Mouse (Mus musculus): Measurements from ENCODE around the gene Tyms. TPM values are rescaled to one million over a fixed set of nuclear protein-coding genes. Genes with fewer than 3 reads are reported as not detected.
A peak's percentile ranks its signal among the peaks of the same experiment; 100 is the strongest.

The Tyms gene
- polyA plus RNA-seq, 1 experiment from 2014 or later, result 101 TPM

DNA sequence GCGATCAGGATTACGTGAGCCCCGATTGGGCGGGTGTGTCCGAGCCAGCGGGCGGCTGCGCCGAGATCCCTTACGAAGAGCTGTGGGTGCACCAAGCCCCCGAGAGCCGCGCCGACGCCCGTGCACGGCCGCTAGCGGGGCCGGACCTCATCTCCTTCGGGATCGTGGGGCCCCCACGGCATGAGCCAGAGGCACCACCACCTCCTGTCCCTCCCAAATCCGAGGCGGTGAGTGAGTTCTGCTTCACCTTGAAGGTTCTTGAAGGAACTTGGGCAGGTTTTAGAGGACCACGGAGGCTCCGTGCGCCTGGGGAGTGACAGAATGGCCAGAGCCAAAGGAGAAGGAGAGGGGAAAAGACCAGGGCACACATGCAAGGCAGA is 41.3 kb upstream of the Tyms start:
- Histone ChIP-seq H3K27me3 (ENCODE audit: insufficient read depth, low read length) (peaks cover 31% of the 10 kb centered on the region), H3K9ac (replicated peaks) (peak overlapping the region; percentile 30; the same call in 1 of the 2 replicates)

GRCm38 (mm10) chr5:30113881-30114760 is 40.7 kb upstream of the Tyms start:
- Histone ChIP-seq H3K27me3 (ENCODE audit: insufficient read depth, low read length) (peaks cover 31% of the 10 kb centered on the region), H3K4me3 (ENCODE audit: low read depth, low read length) (peak overlapping the region; percentile 44), H3K9ac (replicated peaks) (peak overlapping the region; percentile 38; the same call in 1 of the 2 replicates), H3K9me3 (ENCODE audit: low read length) (no peaks in the 10 kb centered on the region), H3K4me2 (ENCODE audit: low read depth, low read length) (peak overlapping the region; percentile 81), H3K36me3 (replicated peaks; ENCODE audit: insufficient read depth, low read length) (peaks cover 12% of the 10 kb centered on the region), H3K4me1 (ENCODE audit: insufficient read depth) (peaks cover 26% of the 10 kb centered on the region), H3K27ac (ENCODE audit: low read depth) (no peak overlapping the region)
- WGBS (ENCODE audit: insufficient replicate concordance), result 1% methylated on average over 77 of the region's 103 CpGs
- peak; percentile 42 for ATAC-seq
- DNase-seq, result peak; percentile 77
- no peak for TF ChIP-seq EP300 (IDR thresholded peaks at IDR 0.05; ENCODE audit: low read depth)
- peak; percentile 63 for TF ChIP-seq CTCF (IDR thresholded peaks at IDR 0.05; ENCODE audit: low read depth)

More for the DNA sequence above, 41.3 kb upstream of the Tyms start:
- under 1% methylated on average over 28 of the region's 28 CpGs for WGBS (ENCODE audit: insufficient replicate concordance)
- Histone ChIP-seq H3K4me3 (ENCODE audit: low read depth, low read length) (peak overlapping the region; percentile 44), H3K36me3 (replicated peaks; ENCODE audit: insufficient read depth, low read length) (peaks cover 18% of the 10 kb centered on the region), H3K4me1 (ENCODE audit: insufficient read depth) (peaks cover 26% of the 10 kb centered on the region), H3K9me3 (ENCODE audit: low read length) (no peaks in the 10 kb centered on the region), H3K27ac (ENCODE audit: low read depth) (no peak overlapping the region), H3K4me2 (ENCODE audit: low read depth, low read length) (peak overlapping the region; percentile 81)
- DNase-seq, result no peak
- no peak for TF ChIP-seq CTCF (IDR thresholded peaks at IDR 0.05; ENCODE audit: low read depth)
- TF ChIP-seq EP300 (IDR thresholded peaks at IDR 0.05; ENCODE audit: low read depth), result no peak
- no peak for ATAC-seq

GRCm38 (mm10) chr5:30112533-30113068 is 39.2 kb upstream of the Tyms start:
- TF ChIP-seq CTCF (IDR thresholded peaks at IDR 0.05; ENCODE audit: low read depth) (peak; percentile 43), EP300 (IDR thresholded peaks at IDR 0.05; ENCODE audit: low read depth) (no peak)
- Histone ChIP-seq H3K4me2 (ENCODE audit: low read depth, low read length) (no peak overlapping the region), H3K4me1 (ENCODE audit: insufficient read depth) (peaks cover 26% of the 10 kb centered on the region), H3K36me3 (replicated peaks; ENCODE audit: insufficient read depth, low read length) (0 out of 2 replicates have a peak, but pooled peaks cover under 1% of the 10 kb centered on the region), H3K4me3 (ENCODE audit: low read depth, low read length) (no peak overlapping the region), H3K9ac (replicated peaks) (no peak overlapping the region), H3K27me3 (ENCODE audit: insufficient read depth, low read length) (peaks cover 38% of the 10 kb centered on the region), H3K27ac (ENCODE audit: low read depth) (no peak overlapping the region), H3K9me3 (ENCODE audit: low read length) (no peaks in the 10 kb centered on the region)
- 72% methylated on average over 3 of the region's 3 CpGs for WGBS (ENCODE audit: insufficient replicate concordance)
- DNase-seq (no peak), ATAC-seq (peak; percentile 68)

- peaks cover 46% of the 10 kb centered on the region for H3K27me3 ChIP-seq (ENCODE audit: insufficient read depth, low read length)
- 56% methylated on average over 3 of the region's 3 CpGs for WGBS (ENCODE audit: insufficient replicate concordance)
- no peak for TF ChIP-seq EP300 (IDR thresholded peaks at IDR 0.05; ENCODE audit: low read depth)
- TF ChIP-seq CTCF (IDR thresholded peaks at IDR 0.05; ENCODE audit: low read depth), result peak; percentile 20; the same call in 1 of the 2 replicates
Observed at GRCm38 (mm10) chr5:30111771-30112170, 38.4 kb upstream of the Tyms start.

DNA sequence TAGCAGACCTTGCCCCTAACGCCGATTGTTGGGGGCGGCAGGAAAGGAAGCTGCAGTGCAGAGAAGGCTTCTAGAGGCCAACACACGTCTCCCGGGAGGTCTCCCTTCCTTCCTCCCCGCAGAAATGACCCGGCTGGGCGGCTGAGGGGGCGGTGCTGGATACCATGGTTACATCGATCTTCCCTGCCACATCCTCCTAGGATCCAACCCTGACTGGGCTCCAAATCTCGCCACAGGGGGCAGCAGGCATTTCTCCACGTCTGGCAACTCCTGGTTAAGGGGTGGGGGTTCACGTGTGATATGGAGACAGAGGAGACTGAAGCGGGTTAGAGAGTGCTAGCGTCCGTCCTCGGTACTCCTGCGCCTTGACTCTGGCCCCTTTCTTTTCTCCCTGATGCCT is 37.7 kb upstream of the Tyms start:
- Histone ChIP-seq H3K9ac (replicated peaks) (no peak overlapping the region), H3K9me3 (ENCODE audit: low read length) (no peaks in the 10 kb centered on the region), H3K27ac (ENCODE audit: low read depth) (no peak overlapping the region), H3K27me3 (ENCODE audit: insufficient read depth, low read length) (peaks cover 53% of the 10 kb centered on the region), H3K4me1 (ENCODE audit: insufficient read depth) (peaks cover 26% of the 10 kb centered on the region), H3K4me2 (ENCODE audit: low read depth, low read length) (peak overlapping the region; percentile 52), H3K36me3 (replicated peaks; ENCODE audit: insufficient read depth, low read length) (no peaks in the 10 kb centered on the region), H3K4me3 (ENCODE audit: low read depth, low read length) (no peak overlapping the region)
- under 1% methylated on average over 18 of the region's 18 CpGs for WGBS (ENCODE audit: insufficient replicate concordance)
- DNase-seq (peak; percentile 72), ATAC-seq (peak; percentile 49)
- TF ChIP-seq CTCF (IDR thresholded peaks at IDR 0.05; ENCODE audit: low read depth) (peak; percentile 56), EP300 (IDR thresholded peaks at IDR 0.05; ENCODE audit: low read depth) (no peak)

More at GRCm38 (mm10) chr5:30111771-30112170, 38.4 kb upstream of the Tyms start:
- H3K4me1 ChIP-seq (ENCODE audit: insufficient read depth), result peaks cover 26% of the 10 kb centered on the region
- H3K9me3 ChIP-seq (ENCODE audit: low read length), result no peaks in the 10 kb centered on the region
- peak overlapping the region; percentile 52; the same call in 1 of the 2 replicates for H3K4me2 ChIP-seq (ENCODE audit: low read depth, low read length)
- no peak overlapping the region for H3K4me3 ChIP-seq (ENCODE audit: low read depth, low read length)
- no peak overlapping the region for H3K27ac ChIP-seq (ENCODE audit: low read depth)
- ATAC-seq, result no peak
- no peaks in the 10 kb centered on the region for H3K36me3 ChIP-seq (replicated peaks; ENCODE audit: insufficient read depth, low read length)
- no peak overlapping the region for H3K9ac ChIP-seq (replicated peaks)
- no peak for DNase-seq

- Histone ChIP-seq H3K4me2 (ENCODE audit: low read depth, low read length) (peak overlapping the region; percentile 52), H3K27me3 (ENCODE audit: insufficient read depth, low read length) (peaks cover 54% of the 10 kb centered on the region), H3K4me1 (ENCODE audit: insufficient read depth) (peaks cover 27% of the 10 kb centered on the region), H3K9me3 (ENCODE audit: low read length) (no peaks in the 10 kb centered on the region), H3K27ac (ENCODE audit: low read depth) (no peak overlapping the region), H3K9ac (replicated peaks) (no peak overlapping the region), H3K4me3 (ENCODE audit: low read depth, low read length) (no peak overlapping the region), H3K36me3 (replicated peaks; ENCODE audit: insufficient read depth, low read length) (no peaks in the 10 kb centered on the region)
- WGBS (ENCODE audit: insufficient replicate concordance), result 17% methylated on average over 22 of the region's 22 CpGs
- no peak for ATAC-seq
- DNase-seq, result no peak
- TF ChIP-seq EP300 (IDR thresholded peaks at IDR 0.05; ENCODE audit: low read depth), result no peak
- TF ChIP-seq CTCF (IDR thresholded peaks at IDR 0.05; ENCODE audit: low read depth), result no peak
Observed at GRCm38 (mm10) chr5:30110371-30111060, 37.1 kb upstream of the Tyms start.

All from liver, postnatal 0 days (tissue).